Mouse (Mus musculus) lung, adult 2 months (tissue): ENCODE results near the gene Cd5l. TPM values are rescaled to one million over a fixed set of nuclear protein-coding genes. Genes with fewer than 3 reads are reported as not detected.
"Not testable (repeated sequence)": the region's sequence is repeated elsewhere in the genome, so short reads cannot be mapped to it uniquely, and the experiment has no call there.

Experiments
- DNase-seq: peaks from one replicate; pipeline ENCODE4 v3.0.0; 2022
- H3K4me1 ChIP-seq: fragments of 200-500 bp; 2 replicates; pipeline ENCODE4 v1.6.1; 2011; ENCODE audit warnings: low read length; ENCODE audit not compliant: control insufficient read depth, insufficient read depth
- H3K4me3 ChIP-seq: fragments of 200-500 bp; replicated peaks from 2 replicates; pipeline ENCODE3; 2011; ENCODE audit warnings: low read depth, mild to moderate bottlenecking, control low read depth, low read length; ENCODE audit errors: extremely low read depth
- CTCF ChIP-seq: fragments of 200-500 bp; IDR thresholded peaks from 2 replicates; pipeline ENCODE4 v1.5.1; 2011; ENCODE audit warnings: mild to moderate bottlenecking, low read length, control low read depth; ENCODE audit not compliant: insufficient read depth
- POLR2A ChIP-seq: fragments of 200-500 bp; IDR thresholded peaks from 2 replicates; pipeline ENCODE4 v1.6.1; 2011; ENCODE audit warnings: low read depth, mild to moderate bottlenecking, control low read depth, low read length, borderline replicate concordance; ENCODE audit errors: extremely low read depth
- WGBS: fragments of 180-500 bp; shearing (Covaris S2); methylation state at CpG from one replicate; pipeline ENCODE4 v1.1.7; 2018; 5-methylcytosine and 5-hydroxymethylcytosine counted together
- polyA plus RNA-seq: library from polyadenylated mRNA; depleted of rRNA; stranded (reverse); fragments of >200 nt; gene quantifications from 2 replicates; pipeline ENCODE4 v1.2.3, GENCODE M21; 2012; rRNA removed

The Cd5l gene
- polyA plus RNA-seq: 1.5 and 2.8 TPM in 2 replicates

- DNase-seq: no peak
- H3K4me3 ChIP-seq: no peak within 1 kb of the TSS
- H3K4me1 ChIP-seq: no peaks in the 10 kb centered on the region; the same call in 1 of the 2 replicates
- TF ChIP-seq CTCF (no peak), POLR2A (no peak)
Observed at GRCm38 (mm10) chr3:87357581-87357980, at the start of gene Cd5l. TSS of gene Cd5l (plus strand) at chr3:87357881.

GRCm38 (mm10) chr3:87309922-87310321 is 47.8 kb upstream of the Cd5l start:
- no peak for TF ChIP-seq POLR2A
- no peak for TF ChIP-seq CTCF
- Histone ChIP-seq H3K4me3 (no peak overlapping the region), H3K4me1 (no peaks in the 10 kb centered on the region)
- 59% methylated on average over 2 of the region's 2 CpGs for WGBS
- no peak for DNase-seq

GRCm38 (mm10) chr3:87322557-87322956 is 35.1 kb upstream of the Cd5l start:
- 39% methylated on average over 4 of the region's 4 CpGs for whole genome bisulfite sequencing
- TF ChIP-seq CTCF: no peak
- TF ChIP-seq POLR2A: no peak
- Histone ChIP-seq H3K4me3 (no peak overlapping the region), H3K4me1 (no peaks in the 10 kb centered on the region)
- DNase-seq: no peak

- H3K4me3 ChIP-seq: no peak overlapping the region
- WGBS: 8% methylated on average over 3 of the region's 3 CpGs
- TF ChIP-seq POLR2A (no peak), CTCF (no peak)
- H3K4me1 ChIP-seq: no peaks in the 10 kb centered on the region
- no peak for DNase-seq
Observed at GRCm38 (mm10) chr3:87323778-87324177, 33.9 kb upstream of the Cd5l start.

GRCm38 (mm10) chr3:87337899-87338298 is 19.8 kb upstream of the Cd5l start:
- H3K4me1 ChIP-seq: no peaks in the 10 kb centered on the region
- no peak overlapping the region for H3K4me3 ChIP-seq
- no peak for DNase-seq
- WGBS: 72% methylated on average over 5 of the region's 5 CpGs
- TF ChIP-seq CTCF: no peak
- no peak for TF ChIP-seq POLR2A

- DNase-seq, H3K4me1 ChIP-seq, H3K4me3 ChIP-seq: not testable (repeated sequence)
- WGBS: 82% methylated on average over 2 of the region's 2 CpGs
Observed at GRCm38 (mm10) chr3:87350992-87351391, 6.7 kb upstream of the Cd5l start.

- no peak for DNase-seq
- H3K4me1 ChIP-seq: no peaks in the 10 kb centered on the region; the same call in 1 of the 2 replicates
- no peak overlapping the region for H3K4me3 ChIP-seq
- TF ChIP-seq CTCF (no peak), POLR2A (no peak)
Observed at GRCm38 (mm10) chr3:87359215-87359614, 1.5 kb downstream of the Cd5l start.

- 75% methylated on average over 6 of the region's 6 CpGs for WGBS
- no peak overlapping the region for H3K4me3 ChIP-seq
- no peak for TF ChIP-seq CTCF
- TF ChIP-seq POLR2A: no peak
- DNase-seq: no peak
- H3K4me1 ChIP-seq: no peaks in the 10 kb centered on the region; the same call in 1 of the 2 replicates
Observed at GRCm38 (mm10) chr3:87360466-87360865, 2.8 kb downstream of the Cd5l start.

GRCm38 (mm10) chr3:87365691-87366090 is 8.0 kb downstream of the Cd5l start:
- WGBS: 94% methylated on average over 14 of the region's 14 CpGs
- H3K4me1 ChIP-seq: no peaks in the 10 kb centered on the region; the same call in 1 of the 2 replicates
- no peak overlapping the region for H3K4me3 ChIP-seq
- DNase-seq: no peak
- TF ChIP-seq CTCF: no peak
- TF ChIP-seq POLR2A: no peak

- TF ChIP-seq CTCF: no peak
- WGBS: 81% methylated on average over 10 of the region's 10 CpGs
Observed at GRCm38 (mm10) chr3:87367511-87367910, 9.8 kb downstream of the Cd5l start.

GRCm38 (mm10) chr3:87369181-87369580 is 11.5 kb downstream of the Cd5l start:
- Histone ChIP-seq H3K4me1 (no peaks in the 10 kb centered on the region), H3K4me3 (no peak overlapping the region)
- TF ChIP-seq POLR2A (no peak), CTCF (no peak)
- no peak for DNase-seq
- WGBS: 57% methylated on average over 5 of the region's 5 CpGs

More at GRCm38 (mm10) chr3:87367511-87367910, 9.8 kb downstream of the Cd5l start:
- no peak overlapping the region for H3K4me3 ChIP-seq
- no peak for DNase-seq
- H3K4me1 ChIP-seq: no peaks in the 10 kb centered on the region
